Mouse (Mus musculus) gastrocnemius, postnatal 10 days (tissue): ENCODE measurements around the gene 1110059E24Rik. TPM values are rescaled to one million over a fixed set of nuclear protein-coding genes. Genes with fewer than 3 reads are reported as not detected.
"Not testable (repeated sequence)": the region's sequence is repeated elsewhere in the genome, so short reads cannot be mapped to it uniquely, and the experiment has no call there.

Source experiments
- DNase-seq: peaks from one replicate; pipeline ENCODE4 v3.0.0; 2021; ENCODE audit warnings: mixed read lengths
- long read RNA-seq, 2 experiments: library from polyadenylated mRNA; stranded (forward); transcript quantifications; one replicate each; pipeline ENCODE4 v2.0.0; 2021
- total RNA-seq, 2 experiments: library from RNA; stranded (reverse); gene quantifications; 2 replicates each; pipeline ENCODE4 v1.2.3; 2021

1110059E24Rik gene
- total RNA-seq, result 10 to 100 TPM; 16.9 to 22.0 TPM
- long read RNA-seq, experiment 1, transcript 1110059E24Rik-201 (4 exons, 1,614 nt), result major isoform, 5 of 13 reads
- long read RNA-seq, experiment 1, transcript 1110059E24Rik-207 (3 exons, 942 nt), result major isoform, 5 of 13 reads
- long read RNA-seq, experiment 1, partial matches to known transcripts, result 0 of 13 reads
- long read RNA-seq, experiment 1, other reads (novel, unspliced or antisense), result 2 of 13 reads
- long read RNA-seq, experiment 2, transcript 1110059E24Rik-201 (4 exons, 1,614 nt), result major isoform, 10 of 15 reads
- long read RNA-seq, experiment 2, partial matches to known transcripts, result 0 of 15 reads
- long read RNA-seq, experiment 2, other reads (novel, unspliced or antisense), result 1 of 15 reads

- peak; percentile 89 for DNase-seq
Measured at GRCm38 (mm10) chr19:21652285-21653171, at the start of gene 1110059E24Rik. Gene 1110059E24Rik, minus strand, starts transcription at chr19:21652976.

- no peak for DNase-seq
Measured at GRCm38 (mm10) chr19:21680986-21681385, 28.2 kb upstream of the 1110059E24Rik start.

- DNase-seq, result no peak
Measured at GRCm38 (mm10) chr19:21680091-21680490, 27.3 kb upstream of the 1110059E24Rik start.

GRCm38 (mm10) chr19:21674354-21675096 lies 21.7 kb upstream of the 1110059E24Rik start:
- no peak for DNase-seq

- DNase-seq, result no peak
Measured at GRCm38 (mm10) chr19:21669650-21670049, 16.9 kb upstream of the 1110059E24Rik start.

GRCm38 (mm10) chr19:21663756-21664456 lies 11.1 kb upstream of the 1110059E24Rik start:
- DNase-seq, result no peak

- no peak for DNase-seq
Measured at GRCm38 (mm10) chr19:21660734-21661133, 8.0 kb upstream of the 1110059E24Rik start.

GRCm38 (mm10) chr19:21654788-21655187 lies 2.0 kb upstream of the 1110059E24Rik start:
- no peak for DNase-seq

- peak; percentile 70 for DNase-seq
Measured at GRCm38 (mm10) chr19:21653172-21653981, 601 bp upstream of the 1110059E24Rik start, which contains the start of gene Abhd17b. Gene Abhd17b, plus strand, starts transcription at chr19:21653185.

- DNase-seq, result no peak
Measured at GRCm38 (mm10) chr19:21651664-21652063, 1.1 kb downstream of the 1110059E24Rik start.

GRCm38 (mm10) chr19:21646142-21646541 lies 6.6 kb downstream of the 1110059E24Rik start:
- no peak for DNase-seq

GRCm38 (mm10) chr19:21645301-21645700 lies 7.5 kb downstream of the 1110059E24Rik start:
- DNase-seq, result no peak

GRCm38 (mm10) chr19:21643935-21644334 lies 8.8 kb downstream of the 1110059E24Rik start:
- no peak for DNase-seq

GRCm38 (mm10) chr19:21637672-21638071 lies 15.1 kb downstream of the 1110059E24Rik start:
- no peak for DNase-seq

- no peak for DNase-seq
Measured at GRCm38 (mm10) chr19:21636907-21637306, 15.9 kb downstream of the 1110059E24Rik start.

GRCm38 (mm10) chr19:21635406-21635805 lies 17.4 kb downstream of the 1110059E24Rik start:
- DNase-seq, result no peak

- no peak for DNase-seq
Measured at GRCm38 (mm10) chr19:21630656-21631331, 22.0 kb downstream of the 1110059E24Rik start.

GRCm38 (mm10) chr19:21629501-21629900 lies 23.3 kb downstream of the 1110059E24Rik start:
- no peak for DNase-seq

GRCm38 (mm10) chr19:21629030-21629429 lies 23.7 kb downstream of the 1110059E24Rik start:
- DNase-seq, result no peak

GRCm38 (mm10) chr19:21628440-21628839 lies 24.3 kb downstream of the 1110059E24Rik start:
- not testable (repeated sequence) for DNase-seq
